ENCODE assay signal across 18 mouse cellular contexts in the genomic region with DNA sequence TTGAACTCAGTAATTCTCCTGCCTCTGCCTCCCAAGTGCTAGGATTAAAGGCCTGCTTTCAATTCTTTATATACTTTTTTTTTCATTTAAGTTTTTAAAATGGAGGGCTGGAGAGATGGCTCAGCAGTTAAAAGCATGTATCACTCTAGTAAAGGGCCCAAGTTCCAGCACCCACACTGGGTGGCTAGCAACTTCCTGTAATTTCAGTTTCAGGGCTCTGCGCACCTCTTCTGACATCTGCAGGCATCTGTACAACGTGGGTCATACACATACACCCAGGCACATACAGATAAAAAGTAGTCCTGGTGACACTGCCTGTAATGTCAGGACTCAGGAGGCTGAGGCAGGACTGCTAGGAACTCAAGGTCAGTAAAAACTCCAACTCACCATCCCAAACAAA. TPM values are rescaled to one million over a fixed set of nuclear protein-coding genes. Genes with fewer than 3 reads are reported as not detected.
DNase-seq lines count a peak whose midpoint lies in the region; ATAC-seq lines count a peak whose summit lies in the region.
"Had no signal": no experiment of that assay in that cellular context is flagged by ENCODE, and none has a peak within 500 bp of the region (broad histone marks: within the 10 kb centered on the region; RNA-seq: fewer than 3 reads in every experiment).

No protein-coding gene starts in this region.

- no peak overlapping the region for H3K27ac ChIP-seq in neural tube, embryonic 15.5 days (replicated peaks)
- no peak overlapping the region for H3K27ac ChIP-seq in midbrain, embryonic 11.5 days (ENCODE audit: low read depth, low read length)
- H3K27ac ChIP-seq: embryonic facial prominence, embryonic 12.5 days; heart, adult 2 months; hindbrain, postnatal 0 days; midbrain, embryonic 15.5 days; neural tube, embryonic 13.5 days had no signal

- peaks cover 7% of the 10 kb centered on the region for H3K4me1 ChIP-seq in neural tube, embryonic 15.5 days
- H3K4me1 ChIP-seq in midbrain, embryonic 11.5 days (ENCODE audit: control insufficient read depth, insufficient read depth, low read length) = no peaks in the 10 kb centered on the region
- H3K4me1 ChIP-seq: embryonic facial prominence, embryonic 12.5 days had no signal

- H3K4me3 ChIP-seq in neural tube, embryonic 15.5 days (replicated peaks) = no peak overlapping the region
- H3K4me3 ChIP-seq in midbrain, embryonic 11.5 days (ENCODE audit: low read depth, low read length) = no peak overlapping the region
- H3K4me3 ChIP-seq: embryonic facial prominence, embryonic 12.5 days; heart, adult 2 months; midbrain, embryonic 15.5 days; neural tube, embryonic 13.5 days had no signal

- no peak overlapping the region for H3K4me2 ChIP-seq in neural tube, embryonic 15.5 days
- H3K4me2 ChIP-seq in midbrain, embryonic 11.5 days = no peak overlapping the region
- H3K4me2 ChIP-seq: embryonic facial prominence, embryonic 12.5 days; midbrain, embryonic 15.5 days; neural tube, embryonic 13.5 days had no signal

- no peaks in the 10 kb centered on the region for H3K9me3 ChIP-seq in neural tube, embryonic 15.5 days (replicated peaks)
- H3K9me3 ChIP-seq in midbrain, embryonic 11.5 days (ENCODE audit: control insufficient read depth, low read length) = no peaks in the 10 kb centered on the region
- H3K9me3 ChIP-seq: embryonic facial prominence, embryonic 12.5 days; midbrain, embryonic 15.5 days; neural tube, embryonic 13.5 days had no signal

- H3K27me3 ChIP-seq in neural tube, embryonic 15.5 days (replicated peaks) = no peaks in the 10 kb centered on the region
- H3K27me3 ChIP-seq in midbrain, embryonic 11.5 days (ENCODE audit: control insufficient read depth, insufficient read depth, low read length) = no peaks in the 10 kb centered on the region
- H3K27me3 ChIP-seq: embryonic facial prominence, embryonic 12.5 days; midbrain, embryonic 15.5 days; neural tube, embryonic 13.5 days; Patski had no signal

- no peaks in the 10 kb centered on the region for H3K36me3 ChIP-seq in neural tube, embryonic 15.5 days
- H3K36me3 ChIP-seq in midbrain, embryonic 11.5 days (ENCODE audit: control insufficient read depth, insufficient read depth, low read length) = no peaks in the 10 kb centered on the region
- H3K36me3 ChIP-seq: embryonic facial prominence, embryonic 12.5 days; midbrain, embryonic 15.5 days; neural tube, embryonic 13.5 days had no signal

- ATAC-seq in activated CD4-positive, CD25-positive, alpha-beta regulatory T cell, adult 4 months = peak; percentile 52
- peak; percentile 56 for ATAC-seq in megakaryocyte-erythroid progenitor cell, adult 5-6 weeks (replicated peaks; ENCODE audit: low FRiP score, low TSS enrichment, poor library complexity, severe bottlenecking)
- no peak for ATAC-seq in erythroid progenitor cell, adult 5-6 weeks (replicated peaks; ENCODE audit: low FRiP score, poor library complexity, severe bottlenecking)
- ATAC-seq in neural tube, embryonic 15.5 days (ENCODE audit: low FRiP score) = no peak
- ATAC-seq in midbrain, embryonic 11.5 days (ENCODE audit: low FRiP score) = no peak
- ATAC-seq: hindbrain, postnatal 0 days; midbrain, embryonic 15.5 days; Patski had no signal

- H3K9ac ChIP-seq in neural tube, embryonic 15.5 days (replicated peaks) = no peak overlapping the region
- no peak overlapping the region for H3K9ac ChIP-seq in midbrain, embryonic 11.5 days (ENCODE audit: low read length)
- H3K9ac ChIP-seq: embryonic facial prominence, embryonic 12.5 days; midbrain, embryonic 15.5 days; neural tube, embryonic 13.5 days had no signal

- WGBS in neural tube, embryonic 15.5 days = 95% methylated on average over 2 of the region's 2 CpGs
- WGBS in midbrain, embryonic 11.5 days = 93% methylated on average over 2 of the region's 2 CpGs

- DNase-seq in lung, postnatal 25 days (ENCODE audit: low spot score) = peak; percentile 24
- DNase-seq in lung, postnatal 36 days = no peak
- no peak for DNase-seq in right cerebral cortex, adult 2 months (ENCODE audit: low spot score in 2 of 2)
- no peak for DNase-seq in midbrain, embryonic 11.5 days (ENCODE audit: low spot score, missing footprints)
- DNase-seq: adrenal gland, postnatal 25 days; cerebellum, postnatal 14 days; heart, adult 2 months; heart, postnatal 10 days; lung, postnatal 10 days had no signal

RNA-seq across cellular contexts. Expression of a gene that starts 9.5 kb away (rescaled TPM):
- 100 to 1,000 TPM in 1 of 2 experiments, 10 to 100 TPM in 1; 83.0 to 107 TPM for polyA plus RNA-seq in activated CD4-positive, CD25-positive, alpha-beta regulatory T cell, adult 4 months (2017; shearing (Covaris generic))
- total RNA-seq in megakaryocyte-erythroid progenitor cell, adult 5-6 weeks (2014; fragmentation: Nextera tagmentation) = 56.8 and 92.2 TPM in 2 replicates
- 67.4 and 73.2 TPM in 2 replicates for total RNA-seq in megakaryocyte-erythroid progenitor cell, adult 5-6 weeks (2017)
- total RNA-seq in erythroid progenitor cell, adult 5-6 weeks (2015; ENCODE audit: low replicate concordance) = 90.1 and 114 TPM in 2 replicates
- total RNA-seq in erythroid progenitor cell, adult 5-6 weeks (2017; ENCODE audit: low replicate concordance) = 27.2 and 35.2 TPM in 2 replicates
- 165 and 174 TPM in 2 replicates for polyA plus RNA-seq in neural tube, embryonic 15.5 days (2015; fragmentation: Nextera tagmentation; extraction: Ambion mirVana)
- polyA plus RNA-seq in midbrain, embryonic 11.5 days (2014; fragmentation: Nextera tagmentation; extraction: Ambion mirVana) = 172 and 178 TPM in 2 replicates

RNA-seq across cellular contexts. Expression of a gene that starts 43.8 kb away (rescaled TPM):
- 10 to 100 TPM; 45.3 to 51.8 TPM for polyA plus RNA-seq in activated CD4-positive, CD25-positive, alpha-beta regulatory T cell, adult 4 months (2017; shearing (Covaris generic))
- 87.2 and 100 TPM in 2 replicates for total RNA-seq in megakaryocyte-erythroid progenitor cell, adult 5-6 weeks (2014; fragmentation: Nextera tagmentation)
- total RNA-seq in megakaryocyte-erythroid progenitor cell, adult 5-6 weeks (2017) = 128 and 133 TPM in 2 replicates
- total RNA-seq in erythroid progenitor cell, adult 5-6 weeks (2015; ENCODE audit: low replicate concordance) = 73.5 and 76.7 TPM in 2 replicates
- total RNA-seq in erythroid progenitor cell, adult 5-6 weeks (2017; ENCODE audit: low replicate concordance) = 45.6 and 89.7 TPM in 2 replicates
- polyA plus RNA-seq in neural tube, embryonic 15.5 days (2015; fragmentation: Nextera tagmentation; extraction: Ambion mirVana) = 28.2 and 34.6 TPM in 2 replicates
- polyA plus RNA-seq in midbrain, embryonic 11.5 days (2014; fragmentation: Nextera tagmentation; extraction: Ambion mirVana) = 95.1 and 99.0 TPM in 2 replicates

Comparison
In these comparisons a context has a peak if more than half of its experiments do, and no peak if none do; other contexts are left out.
1. ATAC-seq: peak in activated CD4-positive, CD25-positive, alpha-beta regulatory T cell, adult 4 months (single experiment) and megakaryocyte-erythroid progenitor cell, adult 5-6 weeks (single experiment); none in erythroid progenitor cell, adult 5-6 weeks (single experiment), neural tube, embryonic 15.5 days (single experiment) and midbrain, embryonic 11.5 days (single experiment).